Mouse (Mus musculus) spleen, adult 2 months (tissue): ENCODE results near the gene Nfix.

Source experiments
- CTCF ChIP-seq: fragments of 200-500 bp; IDR thresholded peaks from 2 replicates; pipeline ENCODE4 v1.5.1; 2011; ENCODE audit warnings: mild to moderate bottlenecking, inconsistent platforms; ENCODE audit not compliant: insufficient read depth, insufficient read length, insufficient replicate concordance; ENCODE audit errors: extremely low read depth
- POLR2A ChIP-seq: fragments of 200-500 bp; IDR thresholded peaks from 2 replicates; pipeline ENCODE4 v1.6.1; 2011; ENCODE audit warnings: low read depth, low read length, inconsistent platforms

- TF ChIP-seq POLR2A = no peak
- no peak for TF ChIP-seq CTCF
These were observed 36.0 kb downstream of the Nfix start for GRCm38 (mm10) chr8:84764100-84764499.
